Mouse (Mus musculus): Measurements from ENCODE around the gene Atxn1. TPM values are rescaled to one million over a fixed set of nuclear protein-coding genes. Genes with fewer than 3 reads are reported as not detected.

Atxn1 gene
- polyA plus RNA-seq, 1 experiment, result not detected

- TF ChIP-seq CTCF (IDR thresholded peaks at IDR 0.05; ENCODE audit: insufficient read depth, low read depth, low read length), result no peak
- no peak for TF ChIP-seq POLR2A (IDR thresholded peaks at IDR 0.05; ENCODE audit: insufficient read depth, low read depth, low read length)
- 27% methylated on average over 9 of the region's 9 CpGs for WGBS
- Histone ChIP-seq H3K27ac (ENCODE audit: insufficient read depth, low read depth, low read length) (peak overlapping the region; percentile 43; the same call in 1 of the 2 replicates), H3K4me1 (ENCODE audit: control insufficient read depth, insufficient read depth, low read length) (peaks cover 23% of the 10 kb centered on the region), H3K4me3 (ENCODE audit: insufficient read depth, low read depth, low read length) (no peak overlapping the region)
These were observed 158.8 kb downstream of the Atxn1 start for GRCm38 (mm10) chr13:45805915-45806599.

GRCm38 (mm10) chr13:45802620-45803410 is 162.0 kb downstream of the Atxn1 start:
- peaks cover 14% of the 10 kb centered on the region for H3K4me1 ChIP-seq (ENCODE audit: control insufficient read depth, insufficient read depth, low read length)
- no peak overlapping the region for H3K4me3 ChIP-seq (ENCODE audit: insufficient read depth, low read depth, low read length)
- no peak overlapping the region for H3K27ac ChIP-seq (ENCODE audit: insufficient read depth, low read depth, low read length)
- TF ChIP-seq CTCF (IDR thresholded peaks at IDR 0.05; ENCODE audit: insufficient read depth, low read depth, low read length) (no peak), POLR2A (IDR thresholded peaks at IDR 0.05; ENCODE audit: insufficient read depth, low read depth, low read length) (no peak)
- 90% methylated on average over 15 of the region's 15 CpGs for WGBS

GRCm38 (mm10) chr13:45798248-45798647 is 166.6 kb downstream of the Atxn1 start:
- 91% methylated on average over 4 of the region's 4 CpGs for WGBS

GRCm38 (mm10) chr13:45797696-45798095 is 167.1 kb downstream of the Atxn1 start:
- TF ChIP-seq CTCF (IDR thresholded peaks at IDR 0.05; ENCODE audit: insufficient read depth, low read depth, low read length), result no peak
- TF ChIP-seq POLR2A (IDR thresholded peaks at IDR 0.05; ENCODE audit: insufficient read depth, low read depth, low read length), result no peak
- WGBS, result 82% methylated on average over 6 of the region's 6 CpGs
- H3K27ac ChIP-seq (ENCODE audit: insufficient read depth, low read depth, low read length), result no peak overlapping the region
- H3K4me1 ChIP-seq (ENCODE audit: control insufficient read depth, insufficient read depth, low read length), result no peaks in the 10 kb centered on the region
- H3K4me3 ChIP-seq (ENCODE audit: insufficient read depth, low read depth, low read length), result no peak overlapping the region

More at GRCm38 (mm10) chr13:45798248-45798647, 166.6 kb downstream of the Atxn1 start:
- TF ChIP-seq CTCF (IDR thresholded peaks at IDR 0.05; ENCODE audit: insufficient read depth, low read depth, low read length), result no peak
- Histone ChIP-seq H3K27ac (ENCODE audit: insufficient read depth, low read depth, low read length) (no peak overlapping the region), H3K4me1 (ENCODE audit: control insufficient read depth, insufficient read depth, low read length) (no peaks in the 10 kb centered on the region), H3K4me3 (ENCODE audit: insufficient read depth, low read depth, low read length) (no peak overlapping the region)

- WGBS, result 78% methylated on average over 6 of the region's 6 CpGs
- no peak overlapping the region for H3K4me3 ChIP-seq (ENCODE audit: insufficient read depth, low read depth, low read length)
- H3K27ac ChIP-seq (ENCODE audit: insufficient read depth, low read depth, low read length), result no peak overlapping the region
- H3K4me1 ChIP-seq (ENCODE audit: control insufficient read depth, insufficient read depth, low read length), result no peaks in the 10 kb centered on the region
- no peak for TF ChIP-seq POLR2A (IDR thresholded peaks at IDR 0.05; ENCODE audit: insufficient read depth, low read depth, low read length)
- no peak for TF ChIP-seq CTCF (IDR thresholded peaks at IDR 0.05; ENCODE audit: insufficient read depth, low read depth, low read length)
These were observed 168.5 kb downstream of the Atxn1 start for GRCm38 (mm10) chr13:45796286-45796685.

GRCm38 (mm10) chr13:45793796-45794195 is 171.0 kb downstream of the Atxn1 start:
- Histone ChIP-seq H3K4me3 (ENCODE audit: insufficient read depth, low read depth, low read length) (no peak overlapping the region), H3K4me1 (ENCODE audit: control insufficient read depth, insufficient read depth, low read length) (no peaks in the 10 kb centered on the region), H3K27ac (ENCODE audit: insufficient read depth, low read depth, low read length) (no peak overlapping the region)
- no peak for TF ChIP-seq CTCF (IDR thresholded peaks at IDR 0.05; ENCODE audit: insufficient read depth, low read depth, low read length)
- no peak for TF ChIP-seq POLR2A (IDR thresholded peaks at IDR 0.05; ENCODE audit: insufficient read depth, low read depth, low read length)
- 62% methylated on average over 3 of the region's 3 CpGs for WGBS

- WGBS, result 73% methylated on average over 7 of the region's 7 CpGs
- TF ChIP-seq POLR2A (IDR thresholded peaks at IDR 0.05; ENCODE audit: insufficient read depth, low read depth, low read length), result no peak
- TF ChIP-seq CTCF (IDR thresholded peaks at IDR 0.05; ENCODE audit: insufficient read depth, low read depth, low read length), result no peak
- H3K27ac ChIP-seq (ENCODE audit: insufficient read depth, low read depth, low read length), result no peak overlapping the region
- peaks cover 10% of the 10 kb centered on the region for H3K4me1 ChIP-seq (ENCODE audit: control insufficient read depth, insufficient read depth, low read length)
- H3K4me3 ChIP-seq (ENCODE audit: insufficient read depth, low read depth, low read length), result no peak overlapping the region
These were observed 178.4 kb downstream of the Atxn1 start for GRCm38 (mm10) chr13:45786409-45786808.

GRCm38 (mm10) chr13:45783681-45784080 is 181.1 kb downstream of the Atxn1 start:
- Histone ChIP-seq H3K4me3 (ENCODE audit: insufficient read depth, low read depth, low read length) (no peak overlapping the region), H3K4me1 (ENCODE audit: control insufficient read depth, insufficient read depth, low read length) (peaks cover 10% of the 10 kb centered on the region), H3K27ac (ENCODE audit: insufficient read depth, low read depth, low read length) (no peak overlapping the region)
- TF ChIP-seq CTCF (IDR thresholded peaks at IDR 0.05; ENCODE audit: insufficient read depth, low read depth, low read length) (no peak), POLR2A (IDR thresholded peaks at IDR 0.05; ENCODE audit: insufficient read depth, low read depth, low read length) (no peak)
- WGBS, result 37% methylated on average over 10 of the region's 10 CpGs

- Histone ChIP-seq H3K27ac (ENCODE audit: insufficient read depth, low read depth, low read length) (no peak overlapping the region), H3K4me1 (ENCODE audit: control insufficient read depth, insufficient read depth, low read length) (peaks cover 3% of the 10 kb centered on the region), H3K4me3 (ENCODE audit: insufficient read depth, low read depth, low read length) (no peak overlapping the region)
- TF ChIP-seq POLR2A (IDR thresholded peaks at IDR 0.05; ENCODE audit: insufficient read depth, low read depth, low read length) (no peak), CTCF (IDR thresholded peaks at IDR 0.05; ENCODE audit: insufficient read depth, low read depth, low read length) (no peak)
- WGBS, result 76% methylated on average over 5 of the region's 5 CpGs
These were observed 186.1 kb downstream of the Atxn1 start for GRCm38 (mm10) chr13:45778750-45779149.

Measured in olfactory bulb, adult 2 months (tissue).